Mouse (Mus musculus) adipose tissue, adult 10 weeks (tissue): Measurements from ENCODE around the gene Olfr61. TPM values are rescaled to one million over a fixed set of nuclear protein-coding genes. Genes with fewer than 3 reads are reported as not detected.

Experiments
- polyA plus RNA-seq: library from polyadenylated mRNA; stranded (reverse); fragments of 350-450 nt; fragmentation: Illumina TruSeq; extraction: RNeasy Lipid Tissue Mini Kit (QIAGEN cat#74804); gene quantifications from one replicate; pipeline ENCODE4 v1.2.3, GENCODE M21; 2014; ENCODE audit warnings: low read depth, low replicate concordance

Gene Olfr61
- polyA plus RNA-seq = not detected

GRCm38 (mm10) chr7:140628670-140629069 lies at the start of gene Olfr61:
Gene Olfr61, plus strand, starts transcription at chr7:140628970.

GRCm38 (mm10) chr7:140600969-140601368 lies 27.8 kb upstream of the Olfr61 start, which contains the start of gene Olfr46:
Gene Olfr46, plus strand, starts transcription at chr7:140601269.

GRCm38 (mm10) chr7:140646152-140646551 lies 17.4 kb downstream of the Olfr61 start, which contains the start of gene Olfr53:
Gene Olfr53, plus strand, starts transcription at chr7:140646452.

DNA sequence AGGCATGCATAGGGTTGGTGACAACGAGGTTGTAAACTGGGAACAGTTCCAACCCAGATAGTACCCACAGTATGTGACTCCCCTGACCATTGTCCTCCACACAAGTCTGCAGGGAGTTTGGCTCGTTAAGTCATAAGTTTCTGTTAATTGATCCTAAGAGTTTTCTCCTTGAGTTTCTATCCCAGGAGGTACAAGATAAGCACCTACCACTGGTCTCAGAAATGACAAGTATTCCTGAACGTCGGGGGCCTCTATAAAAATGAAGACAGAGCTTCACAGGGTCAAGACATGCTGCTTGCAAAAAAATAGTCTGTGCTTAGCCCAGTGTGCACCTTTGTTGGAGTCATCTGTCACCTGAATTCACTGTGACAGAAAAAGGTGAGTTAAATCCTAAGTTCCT lies 30.9 kb downstream of the Olfr61 start, which contains the start of gene Olfr539:
Olfr539 (plus strand) TSS at position 301 of the 400 bp plus-strand sequence.

GRCm38 (mm10) chr7:140681651-140682050 lies 52.9 kb downstream of the Olfr61 start, which contains the start of gene Olfr45:
Gene Olfr45, plus strand, starts transcription at chr7:140681951.

Other genes starting within 250 kb of the Olfr61 start
- gene Olfr531, start 226.1 kb upstream of the Olfr61 start, polyA plus RNA-seq = not detected
- not detected for gene Olfr532, start 207.3 kb upstream of the Olfr61 start, polyA plus RNA-seq
- gene Olfr533, start 165.6 kb upstream of the Olfr61 start, polyA plus RNA-seq = not detected
- not detected for gene Olfr535, start 144.8 kb upstream of the Olfr61 start, polyA plus RNA-seq
- 0.07 TPM for gene Olfr536, start 121.6 kb upstream of the Olfr61 start, polyA plus RNA-seq
- gene Olfr538, start 61.1 kb upstream of the Olfr61 start, polyA plus RNA-seq = not detected
- not detected for gene Olfr46, start 27.7 kb upstream of the Olfr61 start, polyA plus RNA-seq
- not detected for gene Olfr53, start 17.5 kb downstream of the Olfr61 start, polyA plus RNA-seq
- gene Olfr539, start 31.0 kb downstream of the Olfr61 start, polyA plus RNA-seq = not detected
- gene Olfr45, start 53.0 kb downstream of the Olfr61 start, polyA plus RNA-seq = not detected
- not detected for gene Olfr541, start 68.3 kb downstream of the Olfr61 start, polyA plus RNA-seq
- gene Cyp2e1, start 134.8 kb downstream of the Olfr61 start, polyA plus RNA-seq = 1,170 TPM
- 8.2 TPM for gene Syce1, start 158.9 kb downstream of the Olfr61 start, polyA plus RNA-seq
- gene Zfp941, start 193.2 kb downstream of the Olfr61 start, polyA plus RNA-seq = 0.36 TPM
- 1.8 TPM for gene Urah, start 206.0 kb downstream of the Olfr61 start, polyA plus RNA-seq
- not detected for gene Scgb1c1, start 216.6 kb downstream of the Olfr61 start, polyA plus RNA-seq
- gene Odf3, start 218.8 kb downstream of the Olfr61 start, polyA plus RNA-seq = 3.4 TPM
- not detected for gene Gm45785, start 227.4 kb downstream of the Olfr61 start, polyA plus RNA-seq
- gene Ric8a, start 228.0 kb downstream of the Olfr61 start, polyA plus RNA-seq = 52.4 TPM
- gene Bet1l, start 228.6 kb downstream of the Olfr61 start, polyA plus RNA-seq = 29.9 TPM